Mouse (Mus musculus) intestine, embryonic 15.5 days (tissue): ENCODE measurements around the gene Ppif. TPM values are rescaled to one million over a fixed set of nuclear protein-coding genes. Genes with fewer than 3 reads are reported as not detected.

ENCODE experiments used
- ATAC-seq: fragments of 200-750 bp; cut with Nextera tagmentation; 2 replicates; pipeline ENCODE4 v1.8.0; 2017; ENCODE audit warnings: moderate TSS enrichment, moderate library complexity
- H3K27ac ChIP-seq: fragments of 300-500 bp; sonication (generic); 2 replicates; pipeline ENCODE4 v1.5.1; 2015; ENCODE audit warnings: mild to moderate bottlenecking, inconsistent platforms
- H3K27me3 ChIP-seq: fragments of 300-500 bp; sonication (generic); replicated peaks from 2 replicates; pipeline ENCODE4 v1.6.1; 2015; ENCODE audit warnings: inconsistent platforms
- H3K36me3 ChIP-seq: fragments of 300-500 bp; sonication (generic); 2 replicates; pipeline ENCODE4 v1.6.1; 2015; ENCODE audit warnings: inconsistent platforms
- H3K4me1 ChIP-seq: fragments of 300-500 bp; sonication (generic); replicated peaks from 2 replicates; pipeline ENCODE4 v1.6.1; 2015; ENCODE audit warnings: inconsistent platforms
- H3K4me2 ChIP-seq: fragments of 300-500 bp; sonication (generic); replicated peaks from 2 replicates; pipeline ENCODE4 v1.6.1; 2015; ENCODE audit warnings: mild to moderate bottlenecking, inconsistent platforms
- H3K4me3 ChIP-seq: fragments of 300-500 bp; sonication (generic); replicated peaks from 2 replicates; pipeline ENCODE4 v1.5.1; 2015; ENCODE audit warnings: inconsistent platforms
- H3K9ac ChIP-seq: fragments of 300-500 bp; sonication (generic); 2 replicates; pipeline ENCODE4 v1.6.1; 2015; ENCODE audit warnings: inconsistent platforms
- H3K9me3 ChIP-seq: fragments of 300-500 bp; sonication (generic); 2 replicates; pipeline ENCODE4 v1.6.1; 2016; ENCODE audit warnings: inconsistent platforms
- WGBS: fragments of 180-500 bp; shearing (Covaris S2); methylation state at CpG from one replicate; pipeline ENCODE4 v1.1.7; 2015; 5-methylcytosine and 5-hydroxymethylcytosine counted together
- polyA plus RNA-seq: library from polyadenylated mRNA; unstranded; fragments of >200 nt; fragmentation: Nextera tagmentation; extraction: Ambion mirVana; gene quantifications from 2 replicates; pipeline ENCODE4 v1.2.1, GENCODE M21; 2015

Gene Ppif
- 89.9 and 90.5 TPM in 2 replicates for polyA plus RNA-seq

DNA sequence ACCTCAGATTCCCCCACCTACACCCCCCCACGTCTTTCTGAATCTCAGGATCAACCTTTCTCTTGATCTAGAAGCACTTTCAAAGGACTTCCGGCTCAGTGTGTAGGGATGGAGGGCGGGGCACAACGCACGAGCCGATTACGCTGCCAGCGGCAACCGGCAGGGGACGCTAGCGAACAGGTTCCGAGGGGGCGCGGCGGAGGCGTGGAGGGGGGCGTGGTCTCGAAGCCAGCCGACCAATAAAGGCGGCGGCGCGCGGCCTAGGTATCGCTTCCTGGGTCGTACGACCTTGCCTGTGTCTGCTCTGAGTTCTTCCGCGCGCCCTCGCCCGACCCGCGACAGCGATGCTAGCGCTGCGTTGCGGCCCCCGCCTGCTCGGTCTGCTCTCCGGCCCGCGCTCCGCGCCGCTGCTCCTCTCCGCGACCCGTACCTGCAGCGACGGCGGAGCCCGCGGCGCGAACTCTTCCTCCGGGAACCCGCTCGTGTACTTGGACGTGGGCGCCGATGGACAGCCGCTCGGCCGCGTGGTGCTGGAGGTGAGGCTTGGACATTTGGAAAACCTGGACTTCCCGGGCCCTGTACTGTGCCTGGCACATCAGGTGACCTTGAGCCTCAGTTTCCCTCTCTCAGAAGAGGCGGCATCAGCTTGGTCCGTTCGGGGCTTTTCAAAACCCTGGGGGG, at the start of gene Ppif:
Gene Ppif, plus strand, starts transcription at position 267 of the 681 bp plus-strand sequence.
- ATAC-seq = peak; percentile 94
- Histone ChIP-seq H3K4me1 (peaks cover 19% of the 10 kb centered on the region), H3K9me3 (no peaks in the 10 kb centered on the region), H3K4me2 (peak within 1 kb of the TSS; percentile 79), H3K27ac (peak within 1 kb of the TSS; percentile 84), H3K4me3 (peak within 1 kb of the TSS; percentile 93), H3K9ac (peak within 1 kb of the TSS; percentile 82), H3K36me3 (peaks cover 19% of the 10 kb centered on the region; the same call in 1 of the 2 replicates), H3K27me3 (no peaks in the 10 kb centered on the region)
- WGBS = under 1% methylated on average over 70 of the region's 70 CpGs

- H3K4me3 ChIP-seq = no peak overlapping the region
- H3K9me3 ChIP-seq = no peaks in the 10 kb centered on the region
- H3K4me1 ChIP-seq = peaks cover 5% of the 10 kb centered on the region
- H3K27ac ChIP-seq = no peak overlapping the region
- H3K9ac ChIP-seq = no peak overlapping the region
- no peak overlapping the region for H3K4me2 ChIP-seq
- H3K27me3 ChIP-seq = no peaks in the 10 kb centered on the region
- ATAC-seq = peak; percentile 11; the same call in 1 of the 2 replicates
- WGBS = 89% methylated on average over 9 of the region's 9 CpGs
- H3K36me3 ChIP-seq = peaks cover 54% of the 10 kb centered on the region
Measured at GRCm38 (mm10) chr14:25645717-25646116, 48.2 kb upstream of the Ppif start.

GRCm38 (mm10) chr14:25646161-25646621, 47.8 kb upstream of the Ppif start:
- Histone ChIP-seq H3K9ac (no peak overlapping the region), H3K4me1 (peaks cover 5% of the 10 kb centered on the region; the same call in 1 of the 2 replicates), H3K4me3 (no peak overlapping the region), H3K4me2 (no peak overlapping the region), H3K27me3 (no peaks in the 10 kb centered on the region), H3K9me3 (no peaks in the 10 kb centered on the region), H3K27ac (no peak overlapping the region), H3K36me3 (peaks cover 59% of the 10 kb centered on the region)
- ATAC-seq = peak; percentile 51; the same call in 1 of the 2 replicates
- 89% methylated on average over 2 of the region's 2 CpGs for WGBS

- Histone ChIP-seq H3K27ac (no peak overlapping the region), H3K4me3 (no peak overlapping the region), H3K9ac (no peak overlapping the region), H3K27me3 (no peaks in the 10 kb centered on the region), H3K4me1 (no peaks in the 10 kb centered on the region), H3K9me3 (no peaks in the 10 kb centered on the region), H3K36me3 (peaks cover 79% of the 10 kb centered on the region), H3K4me2 (no peak overlapping the region)
- no peak for ATAC-seq
- 94% methylated on average over 4 of the region's 4 CpGs for WGBS
Measured at GRCm38 (mm10) chr14:25651131-25651530, 42.8 kb upstream of the Ppif start.

DNA sequence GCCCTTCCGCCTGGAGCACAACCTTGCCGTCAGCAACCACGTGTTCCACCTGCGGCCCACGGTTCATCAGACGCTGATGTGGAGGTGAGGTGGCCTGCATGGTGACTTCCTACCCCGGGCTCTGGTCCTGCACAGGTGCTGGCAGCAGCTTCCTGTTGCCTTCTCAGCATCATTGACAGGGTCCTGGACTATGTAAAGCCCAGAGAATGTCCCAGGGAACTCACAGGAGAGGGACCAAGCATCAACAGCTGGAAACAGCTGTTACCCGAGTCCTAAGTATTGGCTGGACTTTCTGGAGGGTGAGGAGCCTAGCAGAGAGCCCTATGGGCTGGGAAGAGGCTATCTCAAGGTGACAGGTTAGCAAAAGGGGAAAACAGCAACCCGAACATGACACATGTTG, 42.0 kb upstream of the Ppif start:
- Histone ChIP-seq H3K27ac (no peak overlapping the region), H3K9ac (no peak overlapping the region), H3K4me3 (no peak overlapping the region), H3K36me3 (peaks cover 82% of the 10 kb centered on the region), H3K9me3 (no peaks in the 10 kb centered on the region), H3K4me2 (no peak overlapping the region), H3K27me3 (no peaks in the 10 kb centered on the region), H3K4me1 (no peaks in the 10 kb centered on the region)
- ATAC-seq = no peak
- WGBS = 89% methylated on average over 9 of the region's 9 CpGs

DNA sequence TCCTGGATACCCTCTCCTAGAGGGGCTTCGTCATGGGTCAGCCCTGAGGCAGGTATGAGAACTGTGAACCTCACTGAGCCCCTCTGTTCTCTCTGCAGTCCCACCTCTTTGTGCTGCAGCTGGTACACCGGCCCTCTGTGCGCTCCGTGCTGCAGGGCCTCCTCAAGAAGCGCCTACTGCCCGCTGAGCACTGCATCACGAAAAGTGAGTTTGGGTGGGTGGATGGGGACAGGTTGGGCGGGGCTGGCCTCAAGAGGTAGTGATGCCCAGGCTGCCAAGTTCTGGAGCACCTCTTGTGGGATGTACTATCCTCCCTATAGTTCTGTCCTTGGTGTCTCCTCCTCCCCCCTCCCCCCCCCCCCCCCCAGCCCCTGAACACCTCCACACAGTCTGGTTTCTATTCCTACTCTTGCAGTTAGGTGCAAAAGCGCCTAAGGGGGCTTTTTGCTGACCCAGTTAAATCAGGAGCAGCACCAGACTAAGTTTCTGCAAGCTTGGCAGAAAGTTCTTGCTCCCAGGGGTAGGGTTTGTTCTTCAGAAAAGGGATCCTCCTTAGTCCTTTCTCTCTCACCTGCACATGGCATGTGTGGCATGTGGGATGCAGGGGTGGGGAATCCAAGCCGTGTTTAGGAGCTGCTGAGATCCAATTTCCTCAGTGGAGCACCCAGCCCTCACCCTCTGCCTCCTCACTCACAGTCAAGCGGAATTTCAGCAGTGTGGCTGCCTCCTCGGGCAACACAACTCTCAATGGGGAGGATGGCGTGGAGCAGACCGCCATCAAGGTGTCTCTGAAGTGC, 39.4 kb upstream of the Ppif start:
- no peaks in the 10 kb centered on the region for H3K9me3 ChIP-seq
- H3K36me3 ChIP-seq = peaks cover 75% of the 10 kb centered on the region
- no peaks in the 10 kb centered on the region for H3K4me1 ChIP-seq
- WGBS = 93% methylated on average over 14 of the region's 14 CpGs
- H3K4me3 ChIP-seq = no peak overlapping the region
- H3K4me2 ChIP-seq = no peak overlapping the region
- ATAC-seq = no peak
- H3K27ac ChIP-seq = no peak overlapping the region
- H3K27me3 ChIP-seq = no peaks in the 10 kb centered on the region
- H3K9ac ChIP-seq = no peak overlapping the region

GRCm38 (mm10) chr14:25660661-25661060, 33.3 kb upstream of the Ppif start:
- H3K4me2 ChIP-seq = no peak overlapping the region
- no peak overlapping the region for H3K27ac ChIP-seq
- no peak overlapping the region for H3K9ac ChIP-seq
- no peaks in the 10 kb centered on the region for H3K27me3 ChIP-seq
- H3K36me3 ChIP-seq = peaks cover 74% of the 10 kb centered on the region
- no peak overlapping the region for H3K4me3 ChIP-seq
- ATAC-seq = peak; percentile 55
- no peaks in the 10 kb centered on the region for H3K4me1 ChIP-seq
- 62% methylated on average over 11 of the region's 11 CpGs for WGBS
- no peaks in the 10 kb centered on the region for H3K9me3 ChIP-seq

GRCm38 (mm10) chr14:25661185-25661920, 32.6 kb upstream of the Ppif start:
- WGBS = 71% methylated on average over 17 of the region's 17 CpGs
- no peak overlapping the region for H3K4me2 ChIP-seq
- H3K36me3 ChIP-seq = peaks cover 70% of the 10 kb centered on the region
- H3K9ac ChIP-seq = no peak overlapping the region
- ATAC-seq = peak; percentile 36; the same call in 1 of the 2 replicates
- no peaks in the 10 kb centered on the region for H3K27me3 ChIP-seq
- H3K4me3 ChIP-seq = no peak overlapping the region
- H3K9me3 ChIP-seq = no peaks in the 10 kb centered on the region
- H3K4me1 ChIP-seq = no peaks in the 10 kb centered on the region
- no peak overlapping the region for H3K27ac ChIP-seq

- H3K4me2 ChIP-seq = no peak overlapping the region
- no peak overlapping the region for H3K4me3 ChIP-seq
- WGBS = 80% methylated on average over 7 of the region's 7 CpGs
- H3K27me3 ChIP-seq = no peaks in the 10 kb centered on the region
- peaks cover 52% of the 10 kb centered on the region for H3K36me3 ChIP-seq
- H3K9ac ChIP-seq = no peak overlapping the region
- no peak for ATAC-seq
- H3K9me3 ChIP-seq = no peaks in the 10 kb centered on the region
- H3K4me1 ChIP-seq = no peaks in the 10 kb centered on the region
- H3K27ac ChIP-seq = no peak overlapping the region
Measured at GRCm38 (mm10) chr14:25663649-25664309, 30.2 kb upstream of the Ppif start.

DNA sequence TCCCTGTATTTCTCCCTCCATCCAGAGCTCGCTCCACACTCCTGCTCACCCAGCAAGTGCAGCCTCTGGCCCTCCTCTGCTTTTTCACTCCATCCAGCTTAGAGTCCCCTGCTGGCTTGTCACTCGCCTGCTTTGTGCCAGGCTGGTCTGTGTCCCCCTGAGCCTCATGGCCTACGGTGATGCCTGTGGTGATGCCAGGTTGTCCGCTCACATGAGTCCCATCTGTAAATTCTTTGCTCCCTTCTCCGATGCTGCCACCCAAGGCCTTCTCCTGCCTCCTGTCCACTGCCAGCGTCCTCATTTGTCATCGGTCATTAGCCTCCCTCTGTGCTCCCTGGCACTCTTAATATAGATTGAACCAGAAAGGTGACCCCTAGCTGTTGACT, 29.7 kb upstream of the Ppif start:
- Histone ChIP-seq H3K27me3 (no peaks in the 10 kb centered on the region), H3K4me1 (no peaks in the 10 kb centered on the region), H3K4me3 (no peak overlapping the region), H3K9ac (no peak overlapping the region), H3K27ac (no peak overlapping the region), H3K9me3 (no peaks in the 10 kb centered on the region), H3K36me3 (peaks cover 52% of the 10 kb centered on the region), H3K4me2 (no peak overlapping the region)
- whole genome bisulfite sequencing = 84% methylated on average over 7 of the region's 7 CpGs
- ATAC-seq = no peak

- ATAC-seq = no peak
- Histone ChIP-seq H3K9ac (no peak overlapping the region), H3K4me2 (no peak overlapping the region), H3K36me3 (peaks cover 42% of the 10 kb centered on the region), H3K27ac (no peak overlapping the region), H3K4me1 (no peaks in the 10 kb centered on the region), H3K9me3 (no peaks in the 10 kb centered on the region), H3K4me3 (no peak overlapping the region), H3K27me3 (no peaks in the 10 kb centered on the region)
- WGBS = 77% methylated on average over 19 of the region's 19 CpGs
Measured at GRCm38 (mm10) chr14:25665314-25665970, 28.5 kb upstream of the Ppif start.
